Mouse (Mus musculus) heart, postnatal 0 days (tissue): ENCODE results near the gene Casz1. TPM values are rescaled to one million over a fixed set of nuclear protein-coding genes. Genes with fewer than 3 reads are reported as not detected.

Source experiments
- ATAC-seq: fragments of 200-750 bp; cut with Nextera tagmentation; 2 replicates; pipeline ENCODE4 v1.8.0; 2017; ENCODE audit warnings: low read depth, moderate number of reproducible peaks, moderate library complexity; ENCODE audit not compliant: insufficient read depth
- DNase-seq: peaks from one replicate; pipeline ENCODE4 v3.0.0-alpha.2; 2016; ENCODE audit warnings: low spot score
- H3K27ac ChIP-seq: fragments of 300-500 bp; sonication (generic); 2 replicates; pipeline ENCODE4 v1.5.1; 2014; ENCODE audit warnings: low read depth, mild to moderate bottlenecking
- H3K27me3 ChIP-seq: fragments of 300-500 bp; sonication (generic); 2 replicates; pipeline ENCODE4 v1.6.1; 2014; ENCODE audit warnings: low read length, mixed read lengths; ENCODE audit not compliant: control insufficient read depth, insufficient read depth
- H3K36me3 ChIP-seq: fragments of 300-500 bp; sonication (generic); replicated peaks from 2 replicates; pipeline ENCODE4 v1.6.1; 2014; ENCODE audit warnings: low read length, mixed read lengths; ENCODE audit not compliant: control insufficient read depth, insufficient read depth
- H3K4me1 ChIP-seq: fragments of 300-500 bp; sonication (generic); 2 replicates; pipeline ENCODE4 v1.6.1; 2014; ENCODE audit warnings: antibody characterized with exemption; ENCODE audit not compliant: control insufficient read depth, insufficient read depth
- H3K4me2 ChIP-seq: fragments of 300-500 bp; sonication (generic); 2 replicates; pipeline ENCODE4 v1.6.1; 2014; ENCODE audit warnings: low read depth, mild to moderate bottlenecking, low read length, moderate library complexity
- H3K4me3 ChIP-seq: fragments of 300-500 bp; sonication (generic); 2 replicates; pipeline ENCODE4 v1.5.1; 2014; ENCODE audit warnings: low read depth, low read length
- H3K9ac ChIP-seq: fragments of 300-500 bp; sonication (generic); replicated peaks from 2 replicates; pipeline ENCODE4 v1.6.1; 2014; ENCODE audit warnings: low read depth, low read length, mixed read lengths
- H3K9me3 ChIP-seq: fragments of 300-500 bp; sonication (generic); replicated peaks from 2 replicates; pipeline ENCODE4 v1.6.1; 2016; ENCODE audit warnings: low read length; ENCODE audit not compliant: control insufficient read depth
- CTCF ChIP-seq: IDR thresholded peaks from 2 replicates; pipeline ENCODE4 v1.5.1; 2016; ENCODE audit warnings: antibody characterized with exemption, control low read depth, low read depth
- EP300 ChIP-seq: IDR thresholded peaks from 2 replicates; pipeline ENCODE4 v1.6.1; 2016; ENCODE audit warnings: antibody characterized with exemption, low read depth
- WGBS: fragments of 180-500 bp; shearing (Covaris S2); extraction: QIAGEN DNeasy Blood & Tissue Kit; methylation state at CpG from one replicate; pipeline ENCODE4 v1.1.7; 2014; 5-methylcytosine and 5-hydroxymethylcytosine counted together
- polyA plus RNA-seq: library from polyadenylated mRNA; unstranded; fragments of >200 nt; fragmentation: Nextera tagmentation; extraction: Ambion mirVana; gene quantifications from 2 replicates; pipeline ENCODE4 v1.2.1, GENCODE M21; 2015
- total RNA-seq: library from RNA; depleted of rRNA; stranded (reverse); fragments of >200 nt; gene quantifications from 2 replicates; pipeline ENCODE4 v1.2.3, GENCODE M21; 2014; ENCODE audit warnings: low replicate concordance

Casz1 gene
- total and polyA plus RNA-seq, 2 experiments from 2014 or later = 16.4 to 42.6 TPM

DNA sequence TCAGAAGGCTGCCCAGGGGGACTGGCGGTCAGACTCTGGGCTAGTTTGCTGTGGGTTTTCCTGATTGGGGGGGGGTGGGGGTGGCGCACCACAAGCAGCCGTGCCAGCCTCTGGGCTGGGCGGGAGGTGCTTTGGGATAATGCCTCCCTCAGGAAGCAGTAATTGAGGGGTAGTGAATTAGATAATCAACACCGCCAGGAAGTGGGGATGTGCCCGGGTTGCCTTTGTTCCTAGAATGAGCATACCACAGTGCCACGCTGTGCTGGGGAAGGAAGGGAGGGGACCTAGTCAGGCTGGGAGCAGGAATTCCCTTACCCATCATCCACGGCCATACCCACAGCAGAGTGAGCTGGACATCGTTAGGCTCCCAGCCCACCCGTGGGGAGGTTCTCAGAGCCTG, 35.6 kb upstream of the Casz1 start:
- no peak for TF ChIP-seq EP300
- TF ChIP-seq CTCF = no peak
- H3K9me3 ChIP-seq = no peaks in the 10 kb centered on the region
- no peak overlapping the region for H3K4me3 ChIP-seq
- peaks cover 15% of the 10 kb centered on the region for H3K4me1 ChIP-seq
- ATAC-seq (no peak), DNase-seq (no peak)
- H3K27ac ChIP-seq = no peak overlapping the region
- H3K36me3 ChIP-seq = no peaks in the 10 kb centered on the region
- no peak overlapping the region for H3K4me2 ChIP-seq
- WGBS = 62% methylated on average over 10 of the region's 10 CpGs
- H3K9ac ChIP-seq = no peak overlapping the region
- no peaks in the 10 kb centered on the region for H3K27me3 ChIP-seq

DNA sequence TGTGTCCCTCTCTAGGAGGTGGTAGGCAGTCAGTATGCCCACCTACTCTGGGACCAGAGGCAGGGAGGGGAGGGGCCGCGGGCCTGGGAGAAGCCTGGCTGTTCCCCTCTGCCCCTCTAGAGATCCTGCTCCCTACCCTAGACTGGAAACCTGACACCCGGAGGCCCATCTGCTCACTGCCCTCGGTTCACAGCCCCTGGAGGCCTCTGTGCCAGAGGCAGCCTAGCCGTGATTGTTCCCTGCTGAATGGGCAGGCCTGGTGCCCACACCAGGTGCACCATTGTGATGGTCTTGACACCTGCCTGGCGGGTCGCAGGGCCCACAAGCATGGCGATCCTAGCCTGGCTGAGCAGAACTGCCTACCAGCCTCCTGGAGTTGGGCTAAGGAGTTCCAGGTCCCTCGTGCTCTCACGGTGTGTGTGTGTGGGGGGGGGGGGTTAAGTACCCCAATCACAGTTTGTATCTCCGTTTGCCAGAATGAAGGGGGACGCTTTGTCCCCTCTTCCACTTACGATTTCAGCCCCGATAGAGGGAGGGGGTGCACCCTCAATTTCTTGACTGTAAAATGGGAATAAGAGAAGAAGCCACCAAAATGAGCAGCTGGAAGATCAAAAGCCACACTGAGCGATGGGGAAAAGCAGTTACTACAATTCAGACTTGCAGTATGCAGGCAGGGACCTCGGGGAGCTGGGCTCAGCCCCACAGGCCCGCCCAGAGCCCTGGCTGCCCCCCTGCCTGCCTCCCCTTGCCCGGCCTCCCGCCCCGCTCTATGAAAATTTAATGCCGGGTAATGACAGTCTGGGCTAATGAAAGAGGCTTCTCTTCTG, 33.4 kb upstream of the Casz1 start:
- DNase-seq = no peak
- Histone ChIP-seq H3K9me3 (no peaks in the 10 kb centered on the region), H3K9ac (no peak overlapping the region; the same call in 1 of the 2 replicates), H3K27me3 (no peaks in the 10 kb centered on the region), H3K27ac (no peak overlapping the region), H3K36me3 (no peaks in the 10 kb centered on the region), H3K4me3 (no peak overlapping the region), H3K4me2 (no peak overlapping the region), H3K4me1 (peaks cover 21% of the 10 kb centered on the region)
- peak; percentile 24 for ATAC-seq
- 29% methylated on average over 21 of the region's 21 CpGs for WGBS
- TF ChIP-seq CTCF (no peak), EP300 (no peak)

DNA sequence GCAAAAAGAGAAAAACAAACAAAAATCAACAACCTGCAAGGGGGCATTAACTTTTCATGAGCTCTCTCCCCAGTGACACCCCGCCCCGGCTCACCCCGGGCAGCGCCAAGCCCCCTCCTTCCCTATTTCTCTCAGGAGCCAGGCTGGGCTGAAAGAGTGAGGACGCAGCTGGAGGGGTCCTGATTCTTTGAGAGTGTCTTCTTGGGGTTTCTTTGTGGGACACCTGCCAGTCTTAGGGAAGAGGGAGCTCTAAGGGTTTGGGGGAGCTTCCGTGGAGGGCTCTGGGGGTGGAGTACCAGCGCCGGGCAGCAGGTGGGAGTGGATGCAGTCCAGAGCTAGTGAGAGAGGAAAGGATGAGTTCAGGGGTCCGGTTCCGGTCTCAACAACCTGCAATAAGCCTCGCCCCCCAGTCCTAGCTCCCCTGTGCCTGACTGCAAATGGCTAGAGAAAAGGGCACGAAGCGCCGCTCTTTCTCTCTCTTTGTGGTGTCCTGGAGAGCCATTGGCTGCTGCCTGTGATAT, 32.8 kb upstream of the Casz1 start:
- WGBS = 29% methylated on average over 14 of the region's 14 CpGs
- Histone ChIP-seq H3K9ac (no peak overlapping the region), H3K4me3 (no peak overlapping the region), H3K4me1 (peaks cover 21% of the 10 kb centered on the region), H3K36me3 (no peaks in the 10 kb centered on the region), H3K9me3 (no peaks in the 10 kb centered on the region), H3K27me3 (no peaks in the 10 kb centered on the region), H3K4me2 (no peak overlapping the region), H3K27ac (no peak overlapping the region)
- DNase-seq = no peak
- TF ChIP-seq CTCF (no peak), EP300 (no peak)
- no peak for ATAC-seq

DNA sequence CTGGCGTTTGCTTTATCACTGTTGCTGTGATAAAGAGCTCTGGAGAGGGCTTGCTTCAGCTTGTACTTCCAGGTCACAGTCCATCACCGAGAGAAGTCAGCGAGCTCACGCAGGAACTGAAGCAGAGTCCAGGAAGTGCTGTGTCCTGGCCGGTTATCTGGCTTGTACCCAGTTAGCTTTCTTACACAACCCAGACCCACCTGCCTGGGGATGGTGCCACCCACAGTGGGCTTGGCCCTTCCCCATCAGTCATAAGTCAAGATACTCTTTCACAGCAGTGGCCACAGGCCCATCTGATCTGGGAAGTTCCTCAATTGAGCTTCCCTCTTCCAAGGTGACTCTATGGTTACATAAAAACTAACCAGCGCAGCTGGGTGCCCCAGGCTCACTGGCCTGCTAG, 31.6 kb upstream of the Casz1 start:
- H3K27ac ChIP-seq = no peak overlapping the region
- H3K4me3 ChIP-seq = no peak overlapping the region
- WGBS = 51% methylated on average over 6 of the region's 6 CpGs
- H3K4me2 ChIP-seq = no peak overlapping the region
- DNase-seq (no peak), ATAC-seq (no peak)
- H3K9me3 ChIP-seq = no peaks in the 10 kb centered on the region
- TF ChIP-seq CTCF (no peak), EP300 (no peak)
- H3K36me3 ChIP-seq = no peaks in the 10 kb centered on the region
- 0 out of 2 replicates have a peak, but pooled peaks cover 2% of the 10 kb centered on the region for H3K27me3 ChIP-seq
- peaks cover 21% of the 10 kb centered on the region for H3K4me1 ChIP-seq
- H3K9ac ChIP-seq = no peak overlapping the region

DNA sequence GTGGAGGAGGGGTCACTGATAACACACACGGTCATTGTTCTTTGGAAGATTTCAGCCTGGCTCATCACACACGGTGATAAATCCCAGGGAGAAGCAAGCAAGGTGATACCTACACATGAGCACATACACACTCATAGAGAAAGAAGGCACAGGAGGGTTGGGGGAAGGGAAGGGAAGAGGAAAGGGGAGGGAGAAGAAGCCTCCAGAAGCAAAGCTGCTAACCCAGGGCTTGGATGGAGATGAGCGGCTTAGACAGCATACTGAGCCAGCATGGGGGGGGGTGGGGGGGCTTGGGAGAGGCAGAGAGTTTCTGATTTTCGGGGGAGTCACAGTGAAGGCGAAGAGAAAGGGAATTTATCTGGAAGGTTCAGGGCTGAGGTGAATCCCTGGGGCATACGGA, 30.2 kb upstream of the Casz1 start:
- Histone ChIP-seq H3K4me3 (no peak overlapping the region), H3K4me1 (peaks cover 21% of the 10 kb centered on the region), H3K4me2 (no peak overlapping the region), H3K36me3 (no peaks in the 10 kb centered on the region), H3K9me3 (no peaks in the 10 kb centered on the region), H3K27ac (no peak overlapping the region), H3K27me3 (0 out of 2 replicates have a peak, but pooled peaks cover 2% of the 10 kb centered on the region), H3K9ac (no peak overlapping the region)
- TF ChIP-seq CTCF = no peak
- no peak for TF ChIP-seq EP300
- 74% methylated on average over 6 of the region's 6 CpGs for WGBS
- DNase-seq = no peak
- ATAC-seq = no peak
